In genomic region chr2:72898094-72898781, GRCm38 (mm10) we compare ENCODE assay signal across 13 mouse cellular contexts.
DNase-seq lines count a peak whose midpoint lies in the region; ATAC-seq and TF ChIP-seq lines count a peak whose summit lies in the region.
"Had no signal": no experiment of that assay in that cellular context is flagged by ENCODE, and none has a peak within 500 bp of the region (broad histone marks: within the 10 kb centered on the region; RNA-seq: fewer than 3 reads in every experiment).

No protein-coding gene starts in this region.

- 79% methylated on average over 3 of the region's 3 CpGs for WGBS in kidney, embryonic 15.5 days
- 25% methylated on average over 3 of the region's 3 CpGs for whole genome bisulfite sequencing in lung, postnatal 0 days

- H3K9ac ChIP-seq in kidney, embryonic 15.5 days = no peak overlapping the region
- no peak overlapping the region for H3K9ac ChIP-seq in lung, postnatal 0 days (replicated peaks; ENCODE audit: low read depth)
- H3K9ac ChIP-seq: hindbrain, embryonic 14.5 days; liver, embryonic 15.5 days; midbrain, embryonic 13.5 days had no signal

- no peak for TF ChIP-seq EP300 in lung, postnatal 0 days (IDR thresholded peaks at IDR 0.05)

- no peak for TF ChIP-seq CTCF in lung, postnatal 0 days (IDR thresholded peaks at IDR 0.05)

- peak; percentile 21 for DNase-seq in kidney, postnatal 10 days
- DNase-seq in NIH3T3 (ENCODE audit: low read depth) = peak; percentile 30
- DNase-seq in brain, adult 2 months (ENCODE audit: low read depth, low spot score) = peak; percentile 9
- peak; percentile 47 for DNase-seq in lung, postnatal 0 days (ENCODE audit: low spot score)
- no peak for DNase-seq in gastrocnemius, postnatal 14 days
- DNase-seq: cerebellum, adult 9-10 months had no signal

- no peak overlapping the region for H3K4me2 ChIP-seq in kidney, embryonic 15.5 days
- no peak overlapping the region for H3K4me2 ChIP-seq in lung, postnatal 0 days (replicated peaks; ENCODE audit: low read depth, low read length)
- H3K4me2 ChIP-seq: hindbrain, embryonic 14.5 days; liver, embryonic 15.5 days; midbrain, embryonic 13.5 days had no signal

- no peaks in the 10 kb centered on the region; the same call in 1 of the 2 replicates for H3K9me3 ChIP-seq in kidney, embryonic 15.5 days (replicated peaks)
- H3K9me3 ChIP-seq in lung, postnatal 0 days (ENCODE audit: low read length) = no peaks in the 10 kb centered on the region
- H3K9me3 ChIP-seq: liver, embryonic 15.5 days had no signal

- no peaks in the 10 kb centered on the region for H3K27me3 ChIP-seq in kidney, embryonic 15.5 days
- H3K27me3 ChIP-seq in lung, postnatal 0 days (replicated peaks; ENCODE audit: insufficient read depth, low read length) = no peaks in the 10 kb centered on the region
- H3K27me3 ChIP-seq: CH12.LX; liver, embryonic 15.5 days; midbrain, embryonic 13.5 days had no signal

- ATAC-seq in kidney, embryonic 15.5 days (replicated peaks; ENCODE audit: low FRiP score) = no peak
- no peak for ATAC-seq in lung, postnatal 0 days
- no peak for ATAC-seq in frontal cortex, adult (ENCODE audit: low TSS enrichment)
- ATAC-seq: midbrain, embryonic 13.5 days had no signal

- H3K4me3 ChIP-seq in kidney, embryonic 15.5 days (replicated peaks) = no peak overlapping the region
- no peak overlapping the region for H3K4me3 ChIP-seq in lung, postnatal 0 days (ENCODE audit: low read depth, low read length)
- H3K4me3 ChIP-seq: forebrain, embryonic 10.5 days; liver, embryonic 15.5 days; midbrain, embryonic 13.5 days had no signal

- H3K27ac ChIP-seq in kidney, embryonic 15.5 days = no peak overlapping the region
- no peak overlapping the region for H3K27ac ChIP-seq in lung, postnatal 0 days (ENCODE audit: low read length)
- H3K27ac ChIP-seq: forebrain, embryonic 10.5 days; hindbrain, embryonic 14.5 days; liver, embryonic 15.5 days; midbrain, embryonic 13.5 days had no signal

- no peaks in the 10 kb centered on the region for H3K4me1 ChIP-seq in kidney, embryonic 15.5 days
- H3K4me1 ChIP-seq in lung, postnatal 0 days (ENCODE audit: insufficient read depth, low read depth, low read length) = no peaks in the 10 kb centered on the region
- H3K4me1 ChIP-seq: forebrain, embryonic 10.5 days; liver, embryonic 15.5 days; midbrain, embryonic 13.5 days had no signal

- intact Hi-C loops in gastrocnemius, postnatal 14 days (cut with DNase I; ENCODE audit: low total_unique reads) = no loop called here

- no peaks in the 10 kb centered on the region for H3K36me3 ChIP-seq in kidney, embryonic 15.5 days
- H3K36me3 ChIP-seq in lung, postnatal 0 days (ENCODE audit: insufficient read depth, low read length) = no peaks in the 10 kb centered on the region
- H3K36me3 ChIP-seq: forebrain, embryonic 10.5 days; liver, embryonic 15.5 days; midbrain, embryonic 13.5 days had no signal
